Mouse (Mus musculus): ENCODE measurements around the gene Clybl. TPM values are rescaled to one million over a fixed set of nuclear protein-coding genes. Genes with fewer than 3 reads are reported as not detected.

Gene Clybl
- total RNA-seq, 2 experiments from 2014 or later: 61.4 to 66.2 TPM

GRCm38 (mm10) chr14:122359136-122359905, 177.8 kb downstream of the Clybl start:
- no peak for DNase-seq

- no peak for DNase-seq
Observed at GRCm38 (mm10) chr14:122361807-122362206, 180.3 kb downstream of the Clybl start.

DNA sequence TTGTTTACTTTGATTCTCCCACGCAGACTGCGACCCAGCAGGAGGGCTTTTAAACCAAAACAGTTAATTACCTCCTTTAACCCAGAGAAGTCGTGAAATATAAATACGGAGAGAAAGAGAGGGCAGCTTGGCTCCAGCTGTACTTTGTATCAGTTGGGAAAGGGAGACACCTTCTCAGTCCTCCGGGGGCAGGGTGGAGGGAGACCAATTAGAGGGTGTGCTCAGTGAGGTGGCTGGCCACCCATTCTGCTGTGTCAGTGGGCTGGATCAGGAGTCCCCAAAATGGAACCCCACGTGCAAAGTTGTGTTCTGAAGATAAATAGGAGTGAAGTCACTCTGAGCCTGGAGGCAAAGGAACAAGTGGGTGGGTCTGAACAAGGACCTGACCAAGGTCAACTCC, 181.7 kb downstream of the Clybl start:
- no peak for DNase-seq

GRCm38 (mm10) chr14:122364026-122364425, 182.5 kb downstream of the Clybl start:
- DNase-seq: no peak

DNA sequence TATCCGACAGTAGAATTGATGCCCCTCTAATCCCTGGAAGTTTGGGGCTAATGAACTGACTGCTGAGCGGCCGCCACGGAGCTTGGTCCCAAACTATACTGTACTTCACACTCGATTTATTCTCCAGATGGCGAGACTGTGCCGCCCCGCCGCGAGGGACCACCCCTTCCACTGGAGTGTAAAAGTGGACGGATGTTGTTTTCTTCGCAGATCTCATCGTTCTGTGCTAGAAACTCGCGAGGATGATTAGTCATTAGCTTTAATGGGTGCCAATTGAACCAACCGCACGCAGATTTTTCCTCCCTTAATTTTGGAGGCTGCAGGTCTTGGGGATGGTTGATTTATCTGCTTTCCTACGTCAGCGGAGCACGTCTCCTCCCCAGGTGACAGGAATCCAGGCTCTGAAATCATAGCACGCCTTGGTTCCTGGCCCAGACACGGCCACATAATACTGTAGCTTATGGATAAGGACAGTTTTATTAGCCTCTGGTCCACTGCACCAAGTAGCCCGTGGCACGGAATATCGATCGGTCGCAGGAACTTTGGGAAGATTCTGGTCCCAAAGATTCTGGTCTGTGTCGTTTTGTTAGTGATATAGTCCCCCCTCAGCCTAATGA, 185.9 kb downstream of the Clybl start:
- DNase-seq: no peak

DNA sequence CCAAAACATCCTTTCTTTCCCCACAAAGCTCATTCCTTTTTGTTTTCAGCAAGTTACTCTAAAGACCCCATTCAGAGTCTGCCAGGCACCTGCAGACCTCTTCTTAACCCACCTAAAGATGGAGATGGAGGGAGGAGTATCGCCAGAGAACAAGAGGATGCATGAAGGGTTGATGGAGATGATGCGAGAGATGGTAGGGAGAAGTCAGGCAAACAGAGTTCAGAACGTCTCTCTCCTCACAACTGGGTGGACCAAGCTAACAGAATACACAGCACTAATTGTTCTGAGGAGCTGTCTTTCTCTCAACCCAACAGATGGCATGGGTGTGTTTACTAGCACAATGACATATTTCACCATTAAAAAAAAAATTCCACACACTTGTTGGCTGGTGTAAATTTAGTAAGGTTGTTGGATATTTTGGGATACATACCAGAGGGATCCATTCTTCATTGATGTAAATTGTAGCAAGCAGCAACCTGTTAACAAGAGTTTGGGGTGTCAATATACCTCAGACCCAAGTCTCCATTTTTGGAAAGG, 186.4 kb downstream of the Clybl start:
- no peak for DNase-seq

GRCm38 (mm10) chr14:122368501-122368900, 187.0 kb downstream of the Clybl start:
- no peak for DNase-seq

- DNase-seq: no peak
Observed at GRCm38 (mm10) chr14:122371979-122372378, 190.5 kb downstream of the Clybl start.

GRCm38 (mm10) chr14:122373458-122373857, 192.0 kb downstream of the Clybl start:
- DNase-seq: no peak

GRCm38 (mm10) chr14:122374285-122374997, 192.9 kb downstream of the Clybl start:
- no peak for DNase-seq

GRCm38 (mm10) chr14:122375070-122375811, 193.7 kb downstream of the Clybl start:
- no peak for DNase-seq

- DNase-seq: no peak
Observed at GRCm38 (mm10) chr14:122376482-122377143, 195.1 kb downstream of the Clybl start.

- DNase-seq: no peak
Observed at GRCm38 (mm10) chr14:122377681-122378080, 196.2 kb downstream of the Clybl start.

GRCm38 (mm10) chr14:122379076-122379475, 197.6 kb downstream of the Clybl start:
- DNase-seq: no peak

GRCm38 (mm10) chr14:122379996-122380395, 198.5 kb downstream of the Clybl start:
- no peak for DNase-seq

DNA sequence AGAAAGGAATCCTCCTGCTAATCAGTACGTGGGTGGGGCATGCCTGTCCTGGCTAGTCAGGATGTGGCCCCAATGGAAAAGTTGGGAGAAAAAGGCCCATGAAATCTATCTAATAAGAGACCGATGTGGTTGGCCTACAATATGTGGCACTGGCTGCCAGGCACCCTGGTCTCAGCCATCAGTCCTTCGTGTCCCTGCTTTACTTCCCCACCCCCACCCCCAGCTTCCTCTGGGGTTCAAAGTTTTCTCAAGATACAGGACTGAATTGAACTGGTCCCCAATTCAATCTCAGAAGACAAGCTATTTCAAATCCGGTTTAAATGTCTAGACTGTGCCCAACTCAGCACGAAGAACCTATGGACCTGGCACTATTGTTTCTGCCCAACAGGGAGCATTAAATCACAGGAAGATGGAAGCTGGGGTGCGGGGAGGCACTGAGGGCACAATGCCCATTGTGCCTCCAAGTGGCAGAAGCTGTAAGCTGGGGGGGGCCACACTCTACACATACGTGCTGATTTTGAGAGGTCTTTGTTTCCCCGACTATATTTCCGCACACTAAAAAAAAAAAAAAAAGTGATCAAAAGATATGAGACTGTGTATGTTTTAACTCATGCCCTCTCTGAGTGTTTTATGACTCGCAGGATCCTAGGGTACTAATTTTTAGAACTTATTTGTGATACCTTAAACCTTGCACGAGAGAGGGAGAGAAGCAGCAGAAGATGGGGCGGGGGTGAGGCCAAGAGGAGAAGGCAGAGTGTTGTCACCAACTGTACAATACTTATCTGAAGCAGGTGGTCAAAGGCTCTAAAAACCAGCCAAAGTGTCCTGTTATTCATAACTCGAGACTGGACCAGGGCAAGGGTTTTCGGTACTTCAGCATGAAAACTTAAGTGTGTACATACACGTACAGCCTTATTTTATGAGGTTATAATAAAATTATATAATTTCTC, 199.7 kb downstream of the Clybl start:
- DNase-seq: no peak

DNA sequence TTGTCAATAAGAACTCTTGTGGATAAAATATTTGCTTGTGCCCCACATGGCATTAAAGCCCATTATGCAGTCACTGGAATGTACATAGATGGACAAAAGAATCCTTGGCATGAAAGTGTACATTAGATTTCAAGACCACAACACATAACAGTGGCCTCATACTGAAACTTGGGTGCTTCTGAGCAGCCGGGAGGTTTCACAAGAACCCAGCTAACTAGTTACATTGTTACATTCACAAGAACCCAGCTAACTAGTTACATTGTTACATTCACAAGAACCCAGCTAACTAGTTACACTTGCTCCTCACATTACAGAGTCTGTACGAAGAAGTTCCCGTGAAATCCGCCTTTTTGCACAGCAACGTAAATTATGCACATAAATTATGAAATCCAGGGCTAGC, 200.8 kb downstream of the Clybl start:
- no peak for DNase-seq

GRCm38 (mm10) chr14:122383931-122384330, 202.4 kb downstream of the Clybl start:
- no peak for DNase-seq

GRCm38 (mm10) chr14:122384447-122385237, 203.1 kb downstream of the Clybl start:
- no peak for DNase-seq

DNA sequence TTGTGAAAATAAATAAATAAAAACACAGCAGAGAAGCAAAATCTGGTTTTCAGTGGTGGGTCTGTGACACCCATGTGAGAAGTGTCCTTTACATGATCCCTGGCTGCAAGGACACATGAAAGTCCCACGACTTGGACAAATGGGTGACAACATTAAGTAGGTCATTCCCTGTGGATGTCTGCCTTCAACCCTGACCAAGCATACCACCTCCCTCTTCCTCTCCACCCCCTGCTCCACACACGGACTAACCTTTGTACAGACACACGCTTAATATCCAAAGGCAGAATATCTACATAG, 203.7 kb downstream of the Clybl start:
- DNase-seq: no peak
